Mouse (Mus musculus) neural tube, embryonic 11.5 days (tissue): ENCODE results near the gene Kif3c. TPM values are rescaled to one million over a fixed set of nuclear protein-coding genes. Genes with fewer than 3 reads are reported as not detected.

ENCODE experiments used
- ATAC-seq: fragments of 200-750 bp; cut with Nextera tagmentation; 2 replicates; pipeline ENCODE4 v1.8.0; 2017; ENCODE audit warnings: moderate number of reproducible peaks, mild to moderate bottlenecking, moderate TSS enrichment, moderate library complexity; ENCODE audit not compliant: insufficient read depth, low FRiP score, low TSS enrichment
- DNase-seq: peaks from one replicate; pipeline ENCODE4 v3.0.0-alpha.2; 2015; ENCODE audit warnings: low spot score
- H3K27ac ChIP-seq: fragments of 300-500 bp; sonication (generic); 2 replicates; pipeline ENCODE4 v1.5.1; 2014; ENCODE audit warnings: low read depth, mild to moderate bottlenecking, low read length
- H3K27me3 ChIP-seq: fragments of 300-500 bp; sonication (generic); 2 replicates; pipeline ENCODE4 v1.6.1; 2014; ENCODE audit warnings: mild to moderate bottlenecking, low read length, mixed read lengths; ENCODE audit not compliant: control insufficient read depth, insufficient read depth
- H3K36me3 ChIP-seq: fragments of 300-500 bp; sonication (generic); 2 replicates; pipeline ENCODE4 v1.6.1; 2014; ENCODE audit warnings: mild to moderate bottlenecking, low read length, moderate library complexity, mixed read lengths; ENCODE audit not compliant: control insufficient read depth, insufficient read depth
- H3K4me1 ChIP-seq: fragments of 300-500 bp; sonication (generic); 2 replicates; pipeline ENCODE4 v1.6.1; 2014; ENCODE audit warnings: low read length, mixed read lengths; ENCODE audit not compliant: control insufficient read depth, insufficient read depth
- H3K4me2 ChIP-seq: fragments of 300-500 bp; sonication (generic); 2 replicates; pipeline ENCODE4 v1.6.1; 2014; ENCODE audit warnings: low read depth, mild to moderate bottlenecking, moderate library complexity
- H3K4me3 ChIP-seq: fragments of 300-500 bp; sonication (generic); 2 replicates; pipeline ENCODE4 v1.5.1; 2014; ENCODE audit warnings: low read depth, low read length
- H3K9ac ChIP-seq: fragments of 300-500 bp; sonication (generic); 2 replicates; pipeline ENCODE4 v1.6.1; 2014; ENCODE audit warnings: mild to moderate bottlenecking, low read length
- H3K9me3 ChIP-seq: fragments of 300-500 bp; sonication (generic); 2 replicates; pipeline ENCODE4 v1.6.1; 2016; ENCODE audit warnings: low read length; ENCODE audit not compliant: control insufficient read depth
- WGBS: fragments of 180-500 bp; shearing (Covaris S2); extraction: QIAGEN DNeasy Blood & Tissue Kit; methylation state at CpG from one replicate; pipeline ENCODE4 v1.1.7; 2014; 5-methylcytosine and 5-hydroxymethylcytosine counted together
- polyA plus RNA-seq: library from polyadenylated mRNA; unstranded; fragments of >200 nt; fragmentation: Nextera tagmentation; extraction: Ambion mirVana; gene quantifications from 2 replicates; pipeline ENCODE4 v1.2.1, GENCODE M21; 2014

The Kif3c gene
- polyA plus RNA-seq, 1 experiment from 2014 or later = 42.9 TPM

- no peaks in the 10 kb centered on the region for H3K27me3 ChIP-seq
These were observed 856 bp upstream of the Kif3c start for GRCm38 (mm10) chr12:3364076-3364475.

GRCm38 (mm10) chr12:3365449-3366189 lies 687 bp downstream of the Kif3c start:
- ATAC-seq = peak; percentile 57
- Histone ChIP-seq H3K4me3 (peak overlapping the region; percentile 77), H3K27ac (peak overlapping the region; percentile 88), H3K9ac (peak overlapping the region; percentile 87), H3K27me3 (no peaks in the 10 kb centered on the region), H3K4me2 (peak overlapping the region; percentile 90), H3K36me3 (peaks cover 8% of the 10 kb centered on the region), H3K4me1 (peaks cover 13% of the 10 kb centered on the region), H3K9me3 (peaks cover 3% of the 10 kb centered on the region; the same call in 1 of the 2 replicates)
- DNase-seq = peak; percentile 55
- WGBS = 2% methylated on average over 28 of the region's 31 CpGs

More at GRCm38 (mm10) chr12:3364076-3364475, 856 bp upstream of the Kif3c start:
- ATAC-seq (no peak), DNase-seq (no peak)
- no peak overlapping the region for H3K4me2 ChIP-seq
- 91% methylated on average over 5 of the region's 5 CpGs for WGBS
- no peak overlapping the region for H3K27ac ChIP-seq
- peaks cover 3% of the 10 kb centered on the region; the same call in 1 of the 2 replicates for H3K9me3 ChIP-seq
- peaks cover 8% of the 10 kb centered on the region for H3K36me3 ChIP-seq
- H3K4me1 ChIP-seq = peaks cover 8% of the 10 kb centered on the region; the same call in 1 of the 2 replicates
- no peak overlapping the region for H3K9ac ChIP-seq
- no peak overlapping the region for H3K4me3 ChIP-seq

GRCm38 (mm10) chr12:3366190-3366956 lies 1.4 kb downstream of the Kif3c start:
- peak overlapping the region; percentile 87 for H3K9ac ChIP-seq
- H3K36me3 ChIP-seq = peaks cover 8% of the 10 kb centered on the region
- no peak overlapping the region; the same call in 1 of the 2 replicates for H3K27ac ChIP-seq
- peak overlapping the region; percentile 90 for H3K4me2 ChIP-seq
- peaks cover 21% of the 10 kb centered on the region for H3K4me1 ChIP-seq
- no peak for ATAC-seq
- no peaks in the 10 kb centered on the region for H3K27me3 ChIP-seq
- WGBS = 63% methylated on average over 22 of the region's 22 CpGs
- H3K9me3 ChIP-seq = peaks cover 3% of the 10 kb centered on the region; the same call in 1 of the 2 replicates
- no peak for DNase-seq
- peak overlapping the region; percentile 77 for H3K4me3 ChIP-seq

GRCm38 (mm10) chr12:3366957-3367260 lies 2.0 kb downstream of the Kif3c start:
- Histone ChIP-seq H3K4me2 (peak overlapping the region; percentile 90; the same call in 1 of the 2 replicates), H3K4me3 (peak overlapping the region; percentile 77; the same call in 1 of the 2 replicates), H3K9me3 (peaks cover 3% of the 10 kb centered on the region; the same call in 1 of the 2 replicates), H3K9ac (no peak overlapping the region), H3K36me3 (peaks cover 8% of the 10 kb centered on the region), H3K27ac (no peak overlapping the region), H3K27me3 (no peaks in the 10 kb centered on the region), H3K4me1 (peaks cover 22% of the 10 kb centered on the region)
- DNase-seq = no peak
- no peak for ATAC-seq
- 92% methylated on average over 14 of the region's 14 CpGs for WGBS

- Histone ChIP-seq H3K9me3 (peaks cover 3% of the 10 kb centered on the region; the same call in 1 of the 2 replicates), H3K36me3 (peaks cover 8% of the 10 kb centered on the region), H3K27me3 (no peaks in the 10 kb centered on the region), H3K4me1 (peaks cover 22% of the 10 kb centered on the region), H3K4me2 (peak overlapping the region; percentile 37), H3K27ac (no peak overlapping the region), H3K4me3 (peak overlapping the region; percentile 21), H3K9ac (0 out of 2 replicates have a peak overlapping the region, but pooled peaks have one; percentile 23)
- no peak for ATAC-seq
- no peak for DNase-seq
- 70% methylated on average over 3 of the region's 3 CpGs for WGBS
These were observed 3.8 kb downstream of the Kif3c start for GRCm38 (mm10) chr12:3368771-3369170.

- DNase-seq (no peak), ATAC-seq (no peak)
- Histone ChIP-seq H3K36me3 (peaks cover 8% of the 10 kb centered on the region), H3K9ac (peak overlapping the region; percentile 23), H3K27me3 (no peaks in the 10 kb centered on the region), H3K4me3 (peak overlapping the region; percentile 15), H3K4me2 (peak overlapping the region; percentile 38), H3K27ac (0 out of 2 replicates have a peak overlapping the region, but pooled peaks have one; percentile 4), H3K9me3 (peaks cover 3% of the 10 kb centered on the region; the same call in 1 of the 2 replicates), H3K4me1 (peaks cover 19% of the 10 kb centered on the region)
- 20% methylated on average over 11 of the region's 11 CpGs for WGBS
These were observed 6.3 kb downstream of the Kif3c start for GRCm38 (mm10) chr12:3370979-3371925.

- ATAC-seq = no peak
- Histone ChIP-seq H3K4me1 (peaks cover 19% of the 10 kb centered on the region), H3K27me3 (no peaks in the 10 kb centered on the region), H3K4me2 (peak overlapping the region; percentile 38; the same call in 1 of the 2 replicates), H3K4me3 (no peak overlapping the region), H3K9me3 (0 out of 2 replicates have a peak, but pooled peaks cover 3% of the 10 kb centered on the region), H3K9ac (no peak overlapping the region), H3K36me3 (peaks cover 4% of the 10 kb centered on the region; the same call in 1 of the 2 replicates), H3K27ac (no peak overlapping the region)
- no peak for DNase-seq
- WGBS = 80% methylated on average over 3 of the region's 3 CpGs
These were observed 7.1 kb downstream of the Kif3c start for GRCm38 (mm10) chr12:3371991-3372390.

- Histone ChIP-seq H3K4me2 (no peak overlapping the region), H3K4me3 (no peak overlapping the region), H3K9ac (no peak overlapping the region), H3K27me3 (no peaks in the 10 kb centered on the region), H3K9me3 (no peaks in the 10 kb centered on the region), H3K36me3 (no peaks in the 10 kb centered on the region), H3K27ac (no peak overlapping the region), H3K4me1 (peaks cover 17% of the 10 kb centered on the region)
- 88% methylated on average over 6 of the region's 6 CpGs for WGBS
- DNase-seq (no peak), ATAC-seq (no peak)
These were observed 8.6 kb downstream of the Kif3c start for GRCm38 (mm10) chr12:3373566-3373965.
